Mouse (Mus musculus): ENCODE measurements around the gene Ltbp4.

The Ltbp4 gene

DNA sequence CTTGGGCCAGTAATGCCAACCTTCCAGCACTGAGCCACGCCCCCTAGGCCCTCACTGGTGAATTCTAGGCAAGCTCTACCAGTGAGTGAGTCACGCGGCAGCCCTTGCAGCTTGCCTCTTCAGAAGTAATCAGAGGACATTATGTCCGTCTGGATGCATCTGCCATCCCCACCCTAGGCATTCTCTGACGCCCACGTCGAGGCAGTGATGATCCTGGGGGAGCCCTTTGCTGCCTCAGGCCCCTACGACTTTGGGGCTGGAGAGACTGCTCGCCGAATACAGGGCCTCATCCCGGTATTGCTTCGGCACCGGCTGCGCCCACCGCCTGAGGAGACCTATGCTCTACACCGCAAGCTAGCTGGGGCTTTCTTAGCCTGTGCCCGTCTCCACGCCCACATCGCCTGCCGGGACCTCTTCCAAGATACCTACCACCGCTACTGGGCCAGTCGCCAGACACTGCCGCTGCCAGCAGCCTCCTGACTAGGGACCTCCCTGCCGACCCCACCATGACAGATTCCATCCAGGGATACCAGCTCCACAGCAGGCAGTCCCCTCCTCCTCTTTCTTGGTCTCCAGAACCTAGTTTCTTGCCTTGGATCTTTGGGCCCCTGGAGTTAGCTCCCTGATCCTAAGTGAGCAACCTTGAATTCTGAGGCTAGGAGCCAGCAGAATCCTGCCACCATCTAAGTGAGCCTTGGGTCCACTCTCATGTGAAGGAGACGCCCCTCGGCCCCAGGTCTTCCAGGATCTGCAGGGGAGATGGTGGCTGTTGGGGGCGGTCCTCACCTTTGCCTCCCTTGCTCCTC lies 80.2 kb downstream of the Ltbp4 start:
- no peak for DNase-seq

DNA sequence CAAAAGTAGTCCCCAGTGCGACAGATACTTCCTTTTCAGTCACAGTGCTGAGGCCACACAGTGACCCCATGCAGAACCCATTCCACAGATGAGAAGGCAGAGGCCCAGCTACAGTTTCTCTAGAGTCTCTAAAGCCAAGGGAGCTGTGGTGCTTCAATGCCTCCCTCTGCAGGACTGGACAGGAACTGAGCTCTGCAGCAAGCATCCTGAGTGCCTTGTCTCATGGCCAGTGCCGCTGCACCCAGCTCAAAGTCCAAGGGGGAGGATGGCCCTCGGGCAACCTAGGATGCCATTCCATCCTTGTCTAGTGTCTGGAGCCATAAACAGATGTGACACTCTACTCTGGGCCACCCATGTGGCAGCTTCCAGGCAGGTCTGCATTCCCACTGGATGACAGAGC lies 81.8 kb downstream of the Ltbp4 start:
- no peak for DNase-seq
